Mouse (Mus musculus) hematopoietic stem cell, adult 5-6 weeks (primary cell): ENCODE measurements at regions not wholly inside any gene's neighbourhood (a gene's known extent, or its start where the extent isn't known, plus 50 kb on each side); places are given as distances from the start of the nearest gene placed in this dataset.

Experiments used
- ATAC-seq, 2 experiments: fragments of 125-278 bp in 1 of 2; replicated peaks in 1 of 2; 2 replicates each; pipeline ENCODE4 v1.8.0; 2016 to 2017; ENCODE audit warnings: inconsistent platforms in 2 of 2, mild to moderate bottlenecking in 2 of 2, moderate number of reproducible peaks in 2 of 2, low read depth in 1 of 2, moderate TSS enrichment in 1 of 2; ENCODE audit not compliant: low FRiP score in 2 of 2, poor library complexity in 2 of 2, severe bottlenecking in 2 of 2, insufficient read depth in 1 of 2, low TSS enrichment in 1 of 2

DNA sequence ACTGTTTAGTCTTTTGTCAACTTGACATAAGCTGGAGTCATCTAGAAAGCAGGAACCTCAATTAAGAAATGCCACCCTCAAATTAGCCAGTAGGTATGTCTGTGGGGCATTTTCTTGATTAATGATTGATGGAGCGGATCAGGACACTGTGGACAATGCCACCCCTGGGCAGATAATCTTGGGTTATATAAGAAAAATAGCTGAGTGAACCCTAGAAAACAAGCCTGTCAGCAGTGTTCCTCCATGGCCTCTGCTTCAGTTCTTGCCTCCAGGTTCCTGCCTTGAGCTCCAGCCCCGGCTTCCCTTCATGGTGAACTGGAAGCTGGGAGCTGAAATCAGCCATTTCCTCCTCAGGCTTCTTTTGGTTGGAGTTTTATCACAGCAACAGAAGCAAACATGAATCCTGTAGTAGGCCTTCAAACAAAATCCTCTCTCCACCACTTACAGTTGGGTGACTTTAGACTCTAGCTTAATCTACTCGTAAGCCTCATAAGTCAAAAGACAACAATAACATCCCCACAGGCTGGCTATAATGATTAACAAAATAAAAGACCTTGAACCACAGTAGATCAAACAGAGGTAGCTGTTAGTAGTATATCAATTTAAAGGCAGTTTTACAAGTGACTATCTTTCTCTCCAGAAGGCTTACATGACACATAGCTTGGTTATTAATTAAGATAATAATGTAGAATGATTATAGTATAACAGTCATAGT is 61.1 kb upstream of the Usp24 start:
- no peak for ATAC-seq

DNA sequence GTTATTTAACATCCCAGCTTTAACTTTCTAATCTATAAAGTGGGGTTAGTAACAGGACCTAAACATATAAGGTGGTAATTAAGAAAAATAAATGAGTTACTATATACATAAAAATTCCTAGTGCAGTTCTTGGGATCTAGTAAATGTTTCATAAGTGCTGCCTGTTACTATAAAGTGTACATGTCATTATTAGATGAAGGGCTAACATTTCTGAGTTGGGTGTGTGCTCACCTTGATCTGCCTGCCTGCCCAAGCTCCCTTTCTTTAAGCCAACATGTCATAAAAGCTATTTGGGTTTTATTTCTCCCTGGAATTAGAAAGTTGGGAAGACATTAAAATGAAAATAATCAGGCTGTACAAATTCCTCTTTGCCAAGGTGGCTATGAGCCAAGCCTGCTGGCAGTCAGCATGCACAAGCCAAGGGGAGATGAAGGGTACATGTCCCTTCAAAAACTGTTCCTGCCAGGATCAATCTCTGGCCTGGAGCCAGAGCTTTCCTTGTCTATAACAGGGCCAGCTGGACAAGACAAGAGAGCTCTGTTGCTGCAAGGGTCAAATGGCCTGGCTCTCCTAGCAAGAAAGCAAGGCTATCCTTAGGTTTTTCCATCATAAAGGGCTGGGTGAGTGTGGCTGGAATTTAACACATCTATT is 59.9 kb upstream of the Usp24 start:
- ATAC-seq: no peak

DNA sequence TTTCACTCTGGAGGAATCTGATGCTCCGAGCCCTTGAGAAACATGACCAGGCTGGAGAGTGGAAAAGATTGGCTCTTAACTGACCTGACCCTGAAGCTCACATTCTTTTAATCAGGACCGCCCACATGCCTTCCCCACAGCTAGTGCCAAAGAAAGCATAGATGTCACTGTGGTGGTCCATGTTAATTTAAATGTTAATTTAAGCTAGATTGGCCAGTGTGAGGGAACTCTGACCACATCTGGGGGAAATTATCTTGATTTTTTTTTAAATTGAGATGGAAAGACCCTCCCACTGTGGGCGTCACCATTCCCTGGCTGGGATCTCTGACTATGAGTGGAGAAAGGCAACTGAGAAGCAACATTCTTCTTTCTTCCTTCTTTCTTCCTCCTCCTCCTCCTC is 54.6 kb upstream of the Usp24 start:
- ATAC-seq: no peak

DNA sequence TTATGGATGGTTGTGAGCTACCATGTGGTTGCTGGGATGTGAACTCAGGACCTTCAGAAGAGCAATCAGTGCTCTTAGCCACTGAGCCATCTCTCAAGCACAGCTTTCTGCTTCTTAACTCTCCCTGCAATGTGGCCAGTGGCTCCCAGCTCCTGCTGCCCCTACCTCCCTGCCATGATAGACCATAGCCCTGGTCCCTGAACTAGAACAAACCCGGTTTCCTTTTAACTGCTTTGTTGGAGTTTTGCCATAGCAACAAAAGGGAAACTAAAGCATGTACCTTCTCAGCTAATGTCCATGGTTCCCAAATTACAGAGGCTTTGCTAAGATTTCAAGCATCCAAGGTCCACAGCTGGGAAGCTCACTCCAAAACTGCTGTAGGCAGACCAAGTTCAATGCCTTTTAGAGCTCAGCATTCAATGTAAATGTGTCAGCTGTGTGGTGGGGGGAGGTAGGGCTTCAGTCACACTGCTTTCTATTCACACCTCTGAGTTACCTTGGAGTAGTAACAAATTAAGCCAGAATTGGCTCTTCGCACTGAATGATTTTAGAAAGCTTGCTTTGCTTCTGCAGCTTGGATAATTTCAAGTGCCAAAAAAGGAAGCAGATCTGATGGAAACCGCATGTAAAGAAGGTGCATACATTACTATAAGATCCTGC is 54.0 kb upstream of the Usp24 start:
- ATAC-seq: no peak

DNA sequence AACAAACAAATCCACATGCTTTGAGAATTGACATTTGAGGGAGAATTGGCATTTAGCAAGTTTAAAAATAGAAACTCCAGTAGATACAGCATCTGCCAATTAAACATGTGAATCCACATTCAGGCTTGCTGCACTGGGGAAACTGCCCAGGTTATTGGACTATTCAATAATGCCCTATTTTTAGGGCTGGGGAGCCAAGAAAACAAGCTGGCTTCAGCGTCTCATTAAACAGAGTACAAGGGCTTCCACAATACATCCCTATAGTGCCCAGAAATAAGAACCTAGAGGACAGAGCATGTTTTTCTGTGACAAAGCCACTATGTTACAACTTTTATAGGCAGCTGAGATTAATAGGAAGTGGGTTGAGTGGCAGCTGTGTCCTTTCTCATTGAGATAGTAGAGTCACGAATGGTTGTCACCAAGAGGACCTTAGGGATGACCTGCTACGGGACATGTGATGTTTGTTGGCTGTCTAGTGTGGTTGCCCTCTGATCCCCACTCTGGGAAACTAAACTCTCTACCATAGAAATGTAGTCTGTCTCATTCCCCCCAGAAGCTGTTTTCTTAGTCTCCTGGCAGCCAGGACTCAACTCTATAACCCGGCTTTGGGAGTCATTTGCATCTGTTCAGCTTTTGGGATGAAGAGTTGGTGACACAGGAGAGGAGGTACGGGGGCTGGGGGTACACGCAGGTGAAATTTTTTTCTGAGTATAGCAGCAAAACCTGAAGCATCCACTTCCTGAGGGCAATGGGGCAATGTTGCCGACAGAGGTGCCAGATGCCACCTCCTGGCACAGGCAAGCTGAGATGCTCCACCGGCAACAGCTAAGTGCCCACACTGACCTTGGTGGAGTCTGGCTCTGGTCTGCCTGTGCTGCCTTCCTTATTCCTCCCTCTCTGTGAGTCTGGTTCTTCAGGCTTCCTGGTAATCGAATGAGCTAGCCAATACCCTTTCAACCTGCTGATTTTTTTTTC is 53.0 kb upstream of the Usp24 start:
- ATAC-seq: no peak
